Mouse (Mus musculus): ENCODE measurements at regions not wholly inside any gene's neighbourhood (a gene's known extent, or its start where the extent isn't known, plus 50 kb on each side); places are given as distances from the start of the nearest gene placed in this dataset.

DNA sequence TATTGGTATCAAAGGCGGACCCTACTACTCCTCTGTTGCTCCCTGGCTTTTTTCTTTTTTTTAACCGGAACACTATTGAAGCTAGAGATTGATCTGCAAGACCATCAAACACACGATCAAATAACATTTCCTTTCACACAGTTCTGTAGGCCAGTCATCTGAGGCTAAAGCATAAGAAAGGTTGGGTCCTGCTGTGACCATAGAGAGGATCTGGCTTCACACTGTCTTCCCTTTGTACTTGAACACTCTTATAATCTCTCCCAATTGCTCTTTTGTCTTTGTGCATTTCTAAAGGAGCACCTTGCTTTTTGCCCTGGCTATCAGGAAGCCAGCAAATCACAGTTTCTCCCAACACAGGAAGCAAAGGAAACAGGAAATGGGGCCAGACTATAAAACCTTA lies 76.8 kb upstream of the Zcchc13 start:
- TF ChIP-seq CTCF (conservative IDR thresholded peaks at IDR 0.05; ENCODE audit: insufficient read depth, insufficient read length, low read depth, low read length): no peak
- TF ChIP-seq POLR2A (IDR thresholded peaks at IDR 0.05; ENCODE audit: low read depth, low read length): no peak
